Mouse (Mus musculus): ENCODE data around the gene Tph1.

Tph1 gene

GRCm38 (mm10) chr7:46648431-46649140 is 23.8 kb downstream of the Tph1 start:
- DNase-seq (ENCODE audit: low spot score in 2 of 2), result no peak

- peak in 1 of 2 experiments; percentile 50 for DNase-seq (ENCODE audit: low spot score in 2 of 2)
Measured at GRCm38 (mm10) chr7:46643172-46643571, 29.2 kb downstream of the Tph1 start.

- DNase-seq (ENCODE audit: low spot score in 2 of 2), result no peak
Measured at GRCm38 (mm10) chr7:46640062-46640461, 32.3 kb downstream of the Tph1 start.

GRCm38 (mm10) chr7:46639692-46640031 is 32.7 kb downstream of the Tph1 start, which contains the start of gene Sergef:
TSS of gene Sergef (minus strand) at chr7:46639807.
- peak; percentile 85 to 86 for DNase-seq (ENCODE audit: low spot score in 2 of 2)

GRCm38 (mm10) chr7:46638889-46639691 is 33.2 kb downstream of the Tph1 start:
- no peak for DNase-seq (ENCODE audit: low spot score in 2 of 2)

GRCm38 (mm10) chr7:46628375-46628975 is 43.9 kb downstream of the Tph1 start:
- no peak for DNase-seq (ENCODE audit: low spot score in 2 of 2)

GRCm38 (mm10) chr7:46623979-46624378 is 48.4 kb downstream of the Tph1 start:
- no peak for DNase-seq (ENCODE audit: low spot score in 2 of 2)

GRCm38 (mm10) chr7:46618416-46619110 is 53.8 kb downstream of the Tph1 start:
- peak; percentile 45 to 76 for DNase-seq (ENCODE audit: low spot score in 2 of 2)

- no peak for DNase-seq (ENCODE audit: low spot score in 2 of 2)
Measured at GRCm38 (mm10) chr7:46616429-46617005, 55.8 kb downstream of the Tph1 start.

GRCm38 (mm10) chr7:46615256-46615977 is 56.9 kb downstream of the Tph1 start:
- no peak for DNase-seq (ENCODE audit: low spot score in 2 of 2)

GRCm38 (mm10) chr7:46614263-46614662 is 58.1 kb downstream of the Tph1 start:
- DNase-seq (ENCODE audit: low spot score in 2 of 2), result no peak

- DNase-seq (ENCODE audit: low spot score in 2 of 2), result no peak
Measured at GRCm38 (mm10) chr7:46613091-46613490, 59.2 kb downstream of the Tph1 start.

- DNase-seq (ENCODE audit: low spot score in 2 of 2), result no peak
Measured at GRCm38 (mm10) chr7:46612421-46612937, 59.9 kb downstream of the Tph1 start.

GRCm38 (mm10) chr7:46611970-46612369 is 60.4 kb downstream of the Tph1 start:
- DNase-seq (ENCODE audit: low spot score in 2 of 2), result no peak

- no peak for DNase-seq (ENCODE audit: low spot score in 2 of 2)
Measured at GRCm38 (mm10) chr7:46609317-46609716, 63.0 kb downstream of the Tph1 start.

GRCm38 (mm10) chr7:46607428-46608055 is 64.8 kb downstream of the Tph1 start:
- peak in 1 of 2 experiments; percentile 59 for DNase-seq (ENCODE audit: low spot score in 2 of 2)

GRCm38 (mm10) chr7:46607031-46607426 is 65.3 kb downstream of the Tph1 start:
- DNase-seq (ENCODE audit: low spot score in 2 of 2), result no peak

- DNase-seq (ENCODE audit: low spot score in 2 of 2), result peak; percentile 65 to 68
Measured at GRCm38 (mm10) chr7:46606391-46607030, 65.8 kb downstream of the Tph1 start.

GRCm38 (mm10) chr7:46603051-46603450 is 69.3 kb downstream of the Tph1 start:
- no peak for DNase-seq (ENCODE audit: low spot score in 2 of 2)

- no peak for DNase-seq (ENCODE audit: low spot score in 2 of 2)
Measured at GRCm38 (mm10) chr7:46602079-46602478, 70.3 kb downstream of the Tph1 start.
